Mouse (Mus musculus): ENCODE measurements around the gene Gm49027. TPM values are rescaled to one million over a fixed set of nuclear protein-coding genes. Genes with fewer than 3 reads are reported as not detected.

The Gm49027 gene
- polyA plus RNA-seq, 1 experiment from 2014 or later = 0.24 TPM

- H3K9ac ChIP-seq (ENCODE audit: low read depth, low read length) = no peak overlapping the region
- no peak overlapping the region for H3K4me3 ChIP-seq (ENCODE audit: low read depth, low read length)
- no peak for ATAC-seq (replicated peaks; ENCODE audit: insufficient number of reproducible peaks, low FRiP score, low TSS enrichment)
- H3K36me3 ChIP-seq (ENCODE audit: control insufficient read depth, insufficient read depth, low read length) = peaks cover 7% of the 10 kb centered on the region
- no peak overlapping the region for H3K4me2 ChIP-seq
- H3K4me1 ChIP-seq (ENCODE audit: control insufficient read depth, insufficient read depth, low read length) = peaks cover 4% of the 10 kb centered on the region
- WGBS (ENCODE audit: insufficient replicate concordance) = 65% methylated on average over 7 of the region's 7 CpGs
- no peak overlapping the region for H3K27ac ChIP-seq (ENCODE audit: low read depth, low read length)
- H3K27me3 ChIP-seq (ENCODE audit: control insufficient read depth, insufficient read depth, low read length) = no peaks in the 10 kb centered on the region
- no peaks in the 10 kb centered on the region for H3K9me3 ChIP-seq (replicated peaks; ENCODE audit: control insufficient read depth, low read length)
Measured at GRCm38 (mm10) chr5:123528641-123529040, 3.4 kb upstream of the Gm49027 start.

- Histone ChIP-seq H3K36me3 (ENCODE audit: control insufficient read depth, insufficient read depth, low read length) (no peaks in the 10 kb centered on the region), H3K9me3 (replicated peaks; ENCODE audit: control insufficient read depth, low read length) (no peaks in the 10 kb centered on the region), H3K27me3 (ENCODE audit: control insufficient read depth, insufficient read depth, low read length) (no peaks in the 10 kb centered on the region), H3K4me2 (no peak overlapping the region), H3K4me3 (ENCODE audit: low read depth, low read length) (no peak overlapping the region), H3K27ac (ENCODE audit: low read depth, low read length) (no peak overlapping the region), H3K9ac (ENCODE audit: low read depth, low read length) (no peak overlapping the region), H3K4me1 (ENCODE audit: control insufficient read depth, insufficient read depth, low read length) (peaks cover 12% of the 10 kb centered on the region)
- no peak for ATAC-seq (replicated peaks; ENCODE audit: insufficient number of reproducible peaks, low FRiP score, low TSS enrichment)
- WGBS (ENCODE audit: insufficient replicate concordance) = 87% methylated on average over 9 of the region's 9 CpGs
Measured at GRCm38 (mm10) chr5:123525916-123526495, 718 bp upstream of the Gm49027 start.

DNA sequence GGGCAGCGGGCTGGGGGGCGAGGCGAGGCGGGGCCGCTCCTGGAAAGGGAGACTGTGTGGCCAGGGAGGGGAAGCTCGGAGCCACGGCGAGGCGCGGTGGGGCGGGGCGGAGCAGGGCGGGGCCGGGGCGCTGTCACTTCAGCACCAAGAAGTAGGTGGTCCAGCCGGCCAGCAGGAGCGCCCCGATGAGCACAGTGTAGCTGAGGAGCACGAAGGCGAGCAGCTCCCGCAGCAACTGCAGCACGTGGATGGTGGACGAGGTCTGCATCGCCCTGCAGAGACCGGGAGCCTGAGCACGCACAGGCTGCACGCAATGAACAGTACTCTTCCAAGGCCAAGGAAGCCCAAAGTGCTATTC is 916 bp downstream of the Gm49027 start:
- H3K4me1 ChIP-seq (ENCODE audit: control insufficient read depth, insufficient read depth, low read length) = peaks cover 12% of the 10 kb centered on the region
- WGBS (ENCODE audit: insufficient replicate concordance) = under 1% methylated on average over 25 of the region's 27 CpGs
- H3K27ac ChIP-seq (ENCODE audit: low read depth, low read length) = no peak overlapping the region
- H3K9me3 ChIP-seq (replicated peaks; ENCODE audit: control insufficient read depth, low read length) = no peaks in the 10 kb centered on the region
- 0 out of 2 replicates have a peak, but pooled peaks cover 2% of the 10 kb centered on the region for H3K36me3 ChIP-seq (ENCODE audit: control insufficient read depth, insufficient read depth, low read length)
- no peaks in the 10 kb centered on the region for H3K27me3 ChIP-seq (ENCODE audit: control insufficient read depth, insufficient read depth, low read length)
- H3K9ac ChIP-seq (ENCODE audit: low read depth, low read length) = no peak overlapping the region; the same call in 1 of the 2 replicates
- peak overlapping the region; percentile 74 for H3K4me2 ChIP-seq
- H3K4me3 ChIP-seq (ENCODE audit: low read depth, low read length) = peak overlapping the region; percentile 87
- ATAC-seq (replicated peaks; ENCODE audit: insufficient number of reproducible peaks, low FRiP score, low TSS enrichment) = peak; percentile 93

GRCm38 (mm10) chr5:123523692-123524392 is 1.4 kb downstream of the Gm49027 start, which contains the start of gene Diablo:
Diablo (minus strand) TSS chr5:123524176.
- Histone ChIP-seq H3K4me1 (ENCODE audit: control insufficient read depth, insufficient read depth, low read length) (peaks cover 12% of the 10 kb centered on the region), H3K9me3 (replicated peaks; ENCODE audit: control insufficient read depth, low read length) (no peaks in the 10 kb centered on the region), H3K4me3 (ENCODE audit: low read depth, low read length) (peak within 1 kb of the TSS; percentile 87), H3K4me2 (peak within 1 kb of the TSS; percentile 74), H3K36me3 (ENCODE audit: control insufficient read depth, insufficient read depth, low read length) (0 out of 2 replicates have a peak, but pooled peaks cover 2% of the 10 kb centered on the region), H3K27me3 (ENCODE audit: control insufficient read depth, insufficient read depth, low read length) (no peaks in the 10 kb centered on the region), H3K27ac (ENCODE audit: low read depth, low read length) (peak within 1 kb of the TSS; percentile 54; the same call in 1 of the 2 replicates), H3K9ac (ENCODE audit: low read depth, low read length) (peak within 1 kb of the TSS; percentile 83)
- peak; percentile 96 for ATAC-seq (replicated peaks; ENCODE audit: insufficient number of reproducible peaks, low FRiP score, low TSS enrichment)
- WGBS (ENCODE audit: insufficient replicate concordance) = under 1% methylated on average over 81 of the region's 82 CpGs

- no peak overlapping the region for H3K9ac ChIP-seq (ENCODE audit: low read depth, low read length)
- peaks cover 4% of the 10 kb centered on the region; the same call in 1 of the 2 replicates for H3K36me3 ChIP-seq (ENCODE audit: control insufficient read depth, insufficient read depth, low read length)
- H3K9me3 ChIP-seq (replicated peaks; ENCODE audit: control insufficient read depth, low read length) = no peaks in the 10 kb centered on the region
- WGBS (ENCODE audit: insufficient replicate concordance) = 68% methylated on average over 1 of the region's 1 CpGs
- no peaks in the 10 kb centered on the region for H3K27me3 ChIP-seq (ENCODE audit: control insufficient read depth, insufficient read depth, low read length)
- no peak overlapping the region for H3K27ac ChIP-seq (ENCODE audit: low read depth, low read length)
- no peak overlapping the region for H3K4me3 ChIP-seq (ENCODE audit: low read depth, low read length)
- no peak for ATAC-seq (replicated peaks; ENCODE audit: insufficient number of reproducible peaks, low FRiP score, low TSS enrichment)
- no peak overlapping the region for H3K4me2 ChIP-seq
- peaks cover 12% of the 10 kb centered on the region for H3K4me1 ChIP-seq (ENCODE audit: control insufficient read depth, insufficient read depth, low read length)
Measured at GRCm38 (mm10) chr5:123522166-123522565, 3.1 kb downstream of the Gm49027 start.

GRCm38 (mm10) chr5:123521621-123522020 is 3.7 kb downstream of the Gm49027 start:
- ATAC-seq (replicated peaks; ENCODE audit: insufficient number of reproducible peaks, low FRiP score, low TSS enrichment) = no peak
- Histone ChIP-seq H3K9me3 (replicated peaks; ENCODE audit: control insufficient read depth, low read length) (no peaks in the 10 kb centered on the region), H3K4me3 (ENCODE audit: low read depth, low read length) (no peak overlapping the region), H3K4me1 (ENCODE audit: control insufficient read depth, insufficient read depth, low read length) (peaks cover 12% of the 10 kb centered on the region), H3K27me3 (ENCODE audit: control insufficient read depth, insufficient read depth, low read length) (no peaks in the 10 kb centered on the region), H3K4me2 (no peak overlapping the region), H3K9ac (ENCODE audit: low read depth, low read length) (no peak overlapping the region), H3K36me3 (ENCODE audit: control insufficient read depth, insufficient read depth, low read length) (peaks cover 8% of the 10 kb centered on the region; the same call in 1 of the 2 replicates), H3K27ac (ENCODE audit: low read depth, low read length) (no peak overlapping the region)
- WGBS (ENCODE audit: insufficient replicate concordance) = 95% methylated on average over 1 of the region's 1 CpGs

DNA sequence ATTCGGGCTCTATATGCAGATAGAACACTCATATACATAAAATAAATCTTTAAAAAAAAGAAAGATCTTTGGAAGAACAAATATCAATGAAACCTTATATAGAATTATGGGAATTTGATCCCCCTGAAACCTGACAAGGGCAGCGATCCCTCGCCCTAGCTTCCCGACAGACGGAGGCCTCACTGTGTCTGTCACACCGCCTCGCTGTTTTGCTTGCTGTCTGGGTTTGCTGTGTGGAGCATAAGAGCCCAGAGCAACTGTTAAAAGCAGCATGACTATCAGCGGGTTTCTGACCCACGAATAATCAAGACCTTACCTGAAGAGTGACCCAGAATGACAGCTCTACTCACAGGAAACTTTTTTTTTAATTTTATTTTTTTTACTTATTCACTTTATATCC is 4.6 kb downstream of the Gm49027 start:
- H3K36me3 ChIP-seq (ENCODE audit: control insufficient read depth, insufficient read depth, low read length) = peaks cover 8% of the 10 kb centered on the region; the same call in 1 of the 2 replicates
- H3K4me1 ChIP-seq (ENCODE audit: control insufficient read depth, insufficient read depth, low read length) = peaks cover 12% of the 10 kb centered on the region
- no peak overlapping the region for H3K4me2 ChIP-seq
- no peak for ATAC-seq (replicated peaks; ENCODE audit: insufficient number of reproducible peaks, low FRiP score, low TSS enrichment)
- H3K27ac ChIP-seq (ENCODE audit: low read depth, low read length) = no peak overlapping the region
- WGBS (ENCODE audit: insufficient replicate concordance) = 81% methylated on average over 9 of the region's 9 CpGs
- no peak overlapping the region for H3K9ac ChIP-seq (ENCODE audit: low read depth, low read length)
- no peaks in the 10 kb centered on the region for H3K27me3 ChIP-seq (ENCODE audit: control insufficient read depth, insufficient read depth, low read length)
- no peak overlapping the region for H3K4me3 ChIP-seq (ENCODE audit: low read depth, low read length)
- H3K9me3 ChIP-seq (replicated peaks; ENCODE audit: control insufficient read depth, low read length) = no peaks in the 10 kb centered on the region

- H3K27ac ChIP-seq (ENCODE audit: low read depth, low read length) = no peak overlapping the region
- peaks cover 13% of the 10 kb centered on the region; the same call in 1 of the 2 replicates for H3K36me3 ChIP-seq (ENCODE audit: control insufficient read depth, insufficient read depth, low read length)
- no peaks in the 10 kb centered on the region for H3K9me3 ChIP-seq (replicated peaks; ENCODE audit: control insufficient read depth, low read length)
Measured at GRCm38 (mm10) chr5:123514871-123515270, 10.4 kb downstream of the Gm49027 start.

More at GRCm38 (mm10) chr5:123514871-123515270, 10.4 kb downstream of the Gm49027 start:
- ATAC-seq (replicated peaks; ENCODE audit: insufficient number of reproducible peaks, low FRiP score, low TSS enrichment) = no peak
- H3K4me3 ChIP-seq (ENCODE audit: low read depth, low read length) = no peak overlapping the region
- no peaks in the 10 kb centered on the region for H3K4me1 ChIP-seq (ENCODE audit: control insufficient read depth, insufficient read depth, low read length)
- H3K4me2 ChIP-seq = no peak overlapping the region
- H3K27me3 ChIP-seq (ENCODE audit: control insufficient read depth, insufficient read depth, low read length) = peaks cover 8% of the 10 kb centered on the region; the same call in 1 of the 2 replicates
- no peak overlapping the region for H3K9ac ChIP-seq (ENCODE audit: low read depth, low read length)
- 83% methylated on average over 5 of the region's 5 CpGs for WGBS (ENCODE audit: insufficient replicate concordance)
